Mouse (Mus musculus) left cerebral cortex, postnatal 36 days (tissue): Measurements from ENCODE around the gene Chn1. TPM values are rescaled to one million over a fixed set of nuclear protein-coding genes. Genes with fewer than 3 reads are reported as not detected.
A peak's percentile ranks its signal among the peaks of the same experiment; 100 is the strongest.

Experiments
- DNase-seq, 2 experiments: peaks; one replicate each; pipeline ENCODE4 v3.0.0; 2021 to 2022; ENCODE audit warnings: low spot score in 2 of 2, mixed read lengths in 1 of 2
- intact Hi-C: fragments of 180-260 bp; cut with DNase I; formaldehyde crosslinking; loops from one replicate; pipeline ENCODE4 v1.15.1; 2025
- total RNA-seq, 2 experiments: library from RNA; stranded (reverse); gene quantifications; 2 replicates each; pipeline ENCODE4 v1.2.3; 2021

The Chn1 gene
- total RNA-seq, 2 experiments from 2014 or later: 1,550 to 1,610 TPM

DNA sequence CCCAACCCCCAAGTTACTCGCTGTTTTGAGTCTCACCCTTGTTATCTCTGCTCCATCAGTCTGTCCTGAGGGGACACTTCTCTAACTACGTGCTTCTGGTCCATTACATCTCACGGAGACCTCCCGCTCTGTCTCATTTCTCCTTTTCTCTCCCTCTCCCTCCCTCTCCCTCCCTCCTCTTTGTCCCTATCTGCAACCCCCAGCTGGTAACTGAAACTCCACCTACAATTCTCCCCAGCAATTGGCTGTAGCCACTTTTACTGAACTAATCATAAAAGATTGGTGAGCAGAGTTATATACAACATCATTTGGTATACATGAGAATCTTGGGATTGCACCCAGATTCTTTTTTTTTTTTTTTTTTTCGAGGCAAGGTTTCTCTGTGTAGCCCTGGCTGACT, 16.1 kb downstream of the Chn1 start:
- intact Hi-C loops: no loop called here
- DNase-seq: no peak

DNA sequence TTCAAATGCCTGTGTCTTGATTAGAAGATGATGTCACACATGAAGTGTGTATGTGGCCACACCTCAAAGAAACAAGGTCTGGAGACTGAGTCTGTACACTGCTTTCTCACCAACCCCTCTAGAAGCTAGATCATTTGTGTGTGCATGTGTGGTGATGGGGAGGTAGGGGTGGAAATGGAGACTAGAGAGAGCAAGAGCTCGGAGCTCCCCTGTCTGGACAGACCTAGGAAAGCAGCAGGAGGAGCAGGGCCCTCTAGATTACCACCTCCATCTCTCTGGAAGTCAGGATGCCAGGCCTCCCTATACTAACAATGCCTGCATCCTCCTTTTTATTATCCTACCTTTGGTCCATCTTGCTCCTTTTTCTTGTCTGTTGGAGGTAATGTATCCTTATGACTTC, 27.8 kb downstream of the Chn1 start:
- intact Hi-C loops: loop anchor here (5.0 kb wide), 1 partner anchor 165 kb away; the partner anchor contains the start of gene Chrna1
- no peak for DNase-seq

DNA sequence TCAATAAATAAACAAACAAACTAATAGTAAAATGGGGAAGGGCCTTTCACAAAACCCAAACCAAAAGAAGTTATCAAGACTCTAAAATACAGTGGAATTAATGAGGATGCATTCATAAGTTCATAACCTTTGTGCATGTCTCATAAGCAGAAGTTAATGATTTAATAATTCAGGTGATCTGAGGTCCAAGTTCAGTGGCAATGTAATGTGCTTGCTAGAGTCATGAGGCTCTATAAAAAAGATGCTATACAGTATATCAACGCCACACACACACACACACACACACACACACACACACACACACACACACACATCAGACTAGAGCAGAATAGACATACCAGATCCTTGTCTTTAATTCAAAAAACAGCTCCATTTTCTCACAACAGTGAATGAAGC, 28.8 kb downstream of the Chn1 start:
- intact Hi-C loops: loop anchor here (5.0 kb wide), 1 partner anchor 164 kb away; the partner anchor contains the start of gene Chrna1
- no peak for DNase-seq

DNA sequence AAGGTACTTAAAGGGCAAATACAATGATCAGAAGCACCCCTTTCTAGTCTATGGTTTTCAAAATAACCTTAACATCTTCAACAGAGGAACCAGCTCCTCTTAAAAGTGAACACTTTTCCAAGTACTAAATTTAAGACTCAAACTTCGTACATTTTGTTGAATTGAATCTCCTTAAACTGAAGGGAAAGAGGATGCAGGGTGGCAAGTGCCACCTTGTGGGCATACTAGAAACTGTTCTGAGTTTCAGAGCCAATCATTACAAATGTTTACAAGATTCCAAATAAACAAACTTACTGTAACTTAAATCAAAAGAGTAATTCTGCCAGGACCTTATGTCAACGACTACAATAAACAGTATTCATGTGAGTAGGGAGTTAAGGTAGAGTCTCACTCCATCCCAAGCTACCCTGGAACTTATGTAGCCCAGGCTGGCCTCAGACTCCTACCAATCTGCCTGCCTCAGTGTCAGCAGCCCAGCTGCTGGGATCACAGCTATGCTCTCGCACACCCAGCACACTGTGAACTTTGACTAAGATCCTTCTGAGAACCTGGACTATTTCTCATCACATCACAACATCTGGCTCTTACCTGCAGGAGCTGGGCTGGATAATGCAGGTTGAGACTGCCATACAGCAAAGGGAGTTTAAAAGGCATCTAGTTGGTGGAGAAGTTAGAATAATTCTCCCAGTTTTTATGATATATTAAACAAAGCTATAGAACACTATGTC, 29.3 kb downstream of the Chn1 start:
- intact Hi-C loops: loop anchor here (5.0 kb wide), 1 partner anchor 164 kb away; the partner anchor contains the start of gene Chrna1

DNA sequence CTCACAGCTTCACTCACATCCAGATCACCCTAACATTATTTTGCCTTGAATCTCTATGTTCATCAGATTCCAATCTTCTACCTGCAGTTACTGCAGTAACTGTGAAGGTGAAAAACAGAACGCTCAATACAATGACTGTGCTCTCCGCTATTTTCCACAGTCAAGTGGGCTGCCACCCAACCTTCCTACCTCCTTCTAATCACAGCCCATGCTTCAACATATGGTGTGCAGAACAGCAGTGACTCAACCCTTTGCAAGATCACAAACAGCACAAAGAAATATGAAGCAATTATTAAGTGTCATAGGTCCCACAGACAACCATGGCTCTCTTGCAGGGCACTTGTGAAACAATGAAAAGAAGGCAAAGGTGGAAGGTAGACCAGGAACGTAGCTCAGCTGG, 33.9 kb downstream of the Chn1 start:
- intact Hi-C loops: loop anchor here (5.0 kb wide), 2 partner anchors 44 to 84 kb away; no protein-coding TSS in a partner anchor
- DNase-seq: peak in 1 of 2 experiments; percentile 28

More for the DNA sequence above, 29.3 kb downstream of the Chn1 start:
- DNase-seq: no peak

DNA sequence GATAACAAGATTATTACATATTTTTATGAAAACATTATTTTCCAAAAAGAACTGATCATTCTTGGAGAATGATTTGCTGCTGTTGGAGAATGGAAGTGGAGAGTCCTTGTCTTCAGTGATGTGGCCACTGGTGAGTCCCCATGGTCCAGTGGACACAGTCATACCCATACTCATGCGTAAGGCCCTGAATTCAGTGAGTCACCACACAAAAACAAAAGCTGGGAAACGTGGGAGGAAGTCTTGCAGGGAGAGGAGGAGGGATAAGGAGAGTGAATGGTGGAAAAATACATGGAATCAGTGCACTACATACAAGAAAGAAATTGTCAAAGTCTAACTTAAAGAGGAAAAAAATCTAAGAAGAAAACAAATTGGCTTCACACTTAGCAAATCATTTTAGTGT, 47.3 kb downstream of the Chn1 start:
- intact Hi-C loops: no loop called here
- DNase-seq: no peak

DNA sequence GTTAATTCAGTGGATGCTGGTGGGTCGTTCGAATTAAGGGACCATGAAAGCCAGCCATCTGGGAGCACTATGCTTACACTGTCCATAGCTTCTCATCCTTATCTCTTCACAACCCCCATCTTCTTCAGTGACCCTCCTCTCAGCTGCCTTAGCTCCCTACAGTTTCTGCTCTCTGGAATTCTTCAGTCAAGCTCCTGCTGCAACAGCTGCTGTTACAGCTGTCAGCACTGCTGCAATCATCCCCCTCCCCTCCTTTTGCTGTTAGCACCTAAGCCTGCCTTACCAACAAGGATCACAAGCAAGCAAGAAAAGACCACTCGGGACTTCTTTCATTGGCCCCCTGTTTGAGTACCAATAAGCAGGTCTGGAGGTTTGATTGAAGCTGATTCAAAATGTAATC, 50.2 kb downstream of the Chn1 start:
- intact Hi-C loops: no loop called here
- no peak for DNase-seq

DNA sequence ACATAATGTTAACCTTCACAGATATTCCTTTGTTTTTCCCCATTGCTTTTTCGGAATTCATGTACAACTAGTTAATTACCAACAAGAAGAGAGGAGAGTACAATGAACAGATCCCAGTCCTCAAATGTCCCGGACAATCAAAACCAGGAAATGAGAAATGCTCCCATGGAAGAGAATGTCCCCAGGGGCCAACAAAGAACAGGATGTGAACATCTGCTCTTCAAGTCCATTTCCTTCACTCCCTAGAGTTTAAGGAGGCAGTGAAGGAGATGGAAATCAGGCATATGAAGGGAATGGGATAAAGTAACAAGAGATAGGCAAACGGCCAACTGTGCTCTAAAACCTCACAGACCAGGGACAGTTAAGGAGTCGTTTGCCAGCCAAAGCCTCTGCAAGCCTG, 53.3 kb downstream of the Chn1 start:
- intact Hi-C loops: no loop called here

DNA sequence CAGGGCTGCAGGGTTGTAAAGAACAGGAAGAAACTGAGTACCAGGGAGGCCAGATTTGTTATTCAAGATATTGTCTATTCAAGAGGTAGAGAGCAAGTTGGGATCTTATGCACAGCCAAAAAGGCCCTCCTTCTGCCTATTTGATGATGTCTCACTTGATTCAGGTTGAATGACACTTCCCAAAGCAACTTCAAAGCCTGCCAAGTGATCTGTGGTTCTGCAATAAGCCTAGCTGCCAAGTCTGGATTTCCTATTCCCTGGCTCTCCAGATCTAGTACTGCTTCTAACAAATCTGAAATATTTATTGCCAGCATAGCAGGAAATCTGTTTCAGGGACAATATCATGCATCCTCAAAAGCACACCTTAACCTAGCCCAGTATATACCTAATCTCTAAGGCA, 62.7 kb downstream of the Chn1 start:
- intact Hi-C loops: no loop called here
- no peak for DNase-seq

More for the DNA sequence above, 53.3 kb downstream of the Chn1 start:
- no peak for DNase-seq

DNA sequence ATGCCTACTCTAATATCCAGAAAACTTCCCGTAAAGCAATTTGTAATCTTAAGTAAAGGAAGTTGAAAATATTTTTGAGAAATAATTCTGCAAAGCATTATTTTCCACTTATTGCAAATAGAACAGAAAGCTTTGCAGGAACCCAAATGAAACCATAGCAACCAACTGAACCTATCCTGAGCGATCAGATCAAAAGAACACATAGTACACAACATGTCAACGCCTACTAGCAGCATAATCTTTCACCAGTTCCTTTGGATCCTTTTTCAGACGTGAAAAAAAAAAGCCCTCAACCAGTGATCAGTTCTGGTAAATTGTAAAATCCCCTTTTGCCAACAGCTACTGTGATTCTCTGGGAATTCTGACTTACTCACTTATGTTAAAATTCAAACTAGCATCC, 82.1 kb downstream of the Chn1 start:
- intact Hi-C loops: loop anchor here (5.0 kb wide), 2 partner anchors 36 to 101 kb away; no protein-coding TSS in a partner anchor

DNA sequence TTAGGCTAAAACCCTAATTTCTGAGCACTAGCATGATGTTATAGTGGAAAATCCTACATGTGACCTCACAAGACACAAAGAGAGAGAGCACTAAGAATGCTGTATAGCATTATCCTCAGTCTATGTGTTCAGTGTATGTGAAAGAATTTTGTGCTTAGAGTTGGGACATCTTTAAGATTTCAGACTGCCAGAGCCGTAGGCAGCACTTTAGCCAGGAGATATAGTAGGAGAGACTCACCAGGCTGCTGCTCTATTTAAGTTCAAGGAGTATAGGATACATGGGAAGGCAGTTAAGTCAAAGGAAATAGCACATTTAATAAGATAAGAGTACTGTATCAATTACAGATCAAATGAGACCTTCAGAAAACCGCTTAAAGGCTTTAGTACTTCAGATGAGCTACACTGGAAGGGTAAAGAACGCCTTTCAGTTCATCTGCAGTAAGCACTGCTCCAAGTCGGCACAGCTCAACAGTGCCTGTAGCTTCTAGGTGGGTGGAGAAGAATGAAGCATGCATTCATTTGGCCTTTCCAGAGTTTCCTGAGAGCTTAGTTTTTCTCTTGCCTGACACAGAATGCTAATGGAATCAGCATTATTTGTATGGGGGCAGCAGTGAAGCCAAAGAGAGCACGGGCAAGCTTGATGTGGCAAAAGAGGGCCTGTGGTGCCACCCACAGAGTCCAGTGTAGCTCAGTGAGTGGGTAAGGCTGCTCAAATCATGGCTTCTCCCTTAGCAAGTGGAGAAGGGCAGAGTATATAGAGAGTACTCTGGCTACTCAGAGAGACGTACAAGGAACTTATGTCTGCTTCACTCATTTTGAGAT, 84.2 kb downstream of the Chn1 start:
- intact Hi-C loops: loop anchor here (5.0 kb wide), 2 partner anchors 34 to 99 kb away; no protein-coding TSS in a partner anchor
- no peak for DNase-seq

More for the DNA sequence above, 82.1 kb downstream of the Chn1 start:
- DNase-seq: no peak

DNA sequence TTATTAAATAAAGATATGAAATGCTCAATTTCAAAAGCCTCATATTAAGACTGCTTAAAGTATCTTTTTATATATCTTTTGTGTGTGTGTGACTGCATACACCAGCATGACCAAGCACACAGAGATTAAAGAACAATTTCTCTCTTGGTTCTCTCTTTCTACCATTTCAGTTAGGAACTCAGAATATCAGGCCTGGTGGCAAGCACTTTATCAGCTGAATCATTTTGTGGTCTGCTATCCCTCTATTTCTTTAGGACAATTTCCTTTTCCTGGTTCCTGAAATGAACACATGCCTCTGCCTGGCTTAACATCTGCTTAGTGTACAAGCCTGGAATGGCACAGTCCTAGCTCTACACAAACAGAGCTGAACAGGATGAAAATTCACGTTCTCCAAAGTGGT, 92.6 kb downstream of the Chn1 start:
- intact Hi-C loops: no loop called here
- DNase-seq: no peak

DNA sequence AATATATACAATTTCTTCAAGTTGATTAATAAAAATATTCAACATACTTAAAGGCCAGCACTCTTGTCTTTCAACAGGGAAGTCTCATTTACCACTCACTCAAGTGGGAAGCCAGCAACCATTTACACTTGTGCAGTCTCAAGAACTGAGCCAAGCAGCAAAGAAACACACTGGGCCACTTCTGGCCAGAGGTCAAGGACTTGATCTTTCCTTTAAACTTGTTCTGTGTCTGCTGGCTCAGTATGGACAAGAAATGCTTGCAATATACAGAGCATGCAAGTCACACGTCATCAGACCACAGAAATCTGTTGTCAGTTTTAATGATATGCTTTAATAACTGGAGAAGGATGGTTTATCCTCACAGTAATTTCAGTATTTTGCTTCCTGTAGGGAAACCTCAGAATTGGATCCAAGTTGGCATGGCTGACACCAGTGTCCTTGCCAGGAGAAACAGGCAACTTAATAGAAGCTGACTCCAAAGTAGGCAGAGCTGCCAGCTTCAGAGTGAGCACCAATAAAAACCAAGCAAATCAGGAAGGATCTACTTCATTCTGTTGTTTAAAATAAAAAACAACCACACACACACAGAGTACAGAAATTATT, 94.6 kb downstream of the Chn1 start:
- intact Hi-C loops: no loop called here
- no peak for DNase-seq

DNA sequence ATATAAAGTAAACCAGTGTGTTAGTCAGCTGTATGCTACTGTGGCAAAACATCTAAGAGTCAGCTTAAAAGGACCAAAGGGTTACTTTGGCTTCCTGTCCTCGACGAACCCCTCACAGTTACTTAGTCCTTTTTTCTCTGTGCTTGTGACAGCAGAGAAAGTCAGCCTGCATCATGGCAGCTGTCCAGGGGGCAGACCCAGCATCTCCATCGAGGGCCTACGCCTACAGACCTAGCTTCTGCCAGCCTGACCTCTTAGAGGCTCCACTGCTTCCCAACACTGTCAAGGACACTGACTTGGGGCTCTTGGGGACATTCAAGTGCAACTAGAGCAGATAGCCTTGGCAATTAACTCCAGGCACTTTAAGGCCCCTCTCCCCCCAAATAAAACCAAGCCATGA, 106.5 kb downstream of the Chn1 start:
- no peak for DNase-seq
- intact Hi-C loops: no loop called here

DNA sequence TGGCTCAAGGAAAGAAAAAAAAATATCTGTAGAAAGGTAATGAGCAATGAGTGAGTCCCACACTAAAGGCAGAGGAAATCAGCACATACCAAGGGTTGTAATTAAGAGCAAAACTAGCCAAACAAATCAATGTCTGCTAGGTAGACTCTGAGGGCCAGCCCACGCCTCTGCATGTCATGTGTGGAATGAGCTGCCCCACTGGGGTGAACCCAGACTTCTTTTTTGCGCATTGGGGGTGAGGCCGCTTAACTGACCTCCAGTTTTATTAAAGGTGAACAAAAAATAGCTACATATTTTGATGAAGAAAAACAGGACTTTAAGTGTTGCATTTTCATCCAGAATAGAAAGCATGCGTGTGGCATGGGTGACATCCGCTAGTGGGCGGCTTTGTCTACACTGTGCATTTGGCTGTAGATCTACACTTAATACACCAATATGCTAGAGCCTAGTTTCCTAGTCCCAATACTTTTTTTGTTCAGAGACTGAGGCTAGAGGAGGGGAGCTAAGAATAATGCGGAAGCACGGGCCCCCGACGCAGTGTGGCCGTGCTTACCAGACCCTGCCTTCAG, 114.5 kb downstream of the Chn1 start:
- no peak for DNase-seq
- intact Hi-C loops: no loop called here

DNA sequence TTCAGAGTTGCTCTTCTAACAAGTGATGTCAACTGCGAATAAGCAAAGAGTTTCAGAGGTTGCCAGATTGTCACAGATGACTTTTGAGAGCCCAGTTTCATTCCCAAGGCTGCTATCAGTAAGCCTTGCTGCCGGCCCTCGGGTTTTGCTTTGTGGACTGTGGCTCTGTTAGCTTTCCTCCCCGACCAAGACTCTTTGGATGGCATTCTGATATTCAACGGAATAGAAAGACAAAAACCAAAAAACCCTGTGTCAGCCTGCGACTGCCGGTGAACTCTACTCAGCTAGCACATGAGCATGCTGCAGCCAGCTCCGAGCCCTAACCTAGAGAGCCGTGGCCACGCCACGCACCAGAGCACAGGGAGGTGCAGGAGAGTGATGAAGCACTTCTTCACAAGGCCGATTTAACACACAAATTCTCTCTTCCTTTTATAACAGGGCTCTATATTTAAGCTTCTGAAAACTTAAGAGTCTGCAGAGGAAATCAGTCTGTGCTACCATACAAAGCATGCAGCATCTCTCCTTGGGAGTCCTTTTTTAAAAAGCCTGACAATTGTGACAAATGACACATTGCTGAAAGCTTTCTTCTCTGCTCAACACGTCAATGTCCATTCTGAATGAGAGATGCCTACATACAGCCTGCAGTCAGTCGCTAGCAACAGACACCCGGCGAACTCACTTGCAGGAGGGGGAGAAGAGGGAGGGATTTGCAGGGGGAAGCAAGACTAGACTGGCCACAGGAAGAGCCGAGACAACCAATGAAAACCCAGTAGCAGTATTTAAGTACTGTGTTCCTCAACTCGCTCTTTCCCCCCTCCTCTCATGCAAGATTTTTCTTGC, 115.2 kb downstream of the Chn1 start:
- intact Hi-C loops: loop anchor here (5.0 kb wide), 2 partner anchors 32 to 82 kb away; no protein-coding TSS in a partner anchor

DNA sequence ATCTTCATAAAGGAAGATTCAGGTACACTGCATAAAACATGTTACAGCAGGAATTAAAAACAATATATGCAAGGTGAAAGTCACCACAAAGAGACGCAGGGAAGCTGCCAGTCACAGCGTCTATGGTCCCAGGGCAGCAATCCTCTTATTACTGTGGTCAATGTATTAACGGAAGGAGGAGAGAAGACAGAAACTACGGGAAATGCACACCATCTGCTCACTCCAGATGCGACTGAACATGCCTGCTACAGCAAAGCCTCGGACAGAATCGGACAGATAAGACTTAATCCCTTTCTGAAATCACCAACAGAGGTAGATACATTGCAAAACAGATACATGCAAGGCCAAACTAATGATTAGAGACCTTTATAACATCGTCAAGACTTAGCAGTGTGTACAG, 116.1 kb downstream of the Chn1 start:
- DNase-seq: peak in 1 of 2 experiments; percentile 34
- intact Hi-C loops: loop anchor here (5.0 kb wide), 2 partner anchors 33 to 83 kb away; no protein-coding TSS in a partner anchor

More for the DNA sequence above, 115.2 kb downstream of the Chn1 start:
- peak; percentile 76 to 82 for DNase-seq

DNA sequence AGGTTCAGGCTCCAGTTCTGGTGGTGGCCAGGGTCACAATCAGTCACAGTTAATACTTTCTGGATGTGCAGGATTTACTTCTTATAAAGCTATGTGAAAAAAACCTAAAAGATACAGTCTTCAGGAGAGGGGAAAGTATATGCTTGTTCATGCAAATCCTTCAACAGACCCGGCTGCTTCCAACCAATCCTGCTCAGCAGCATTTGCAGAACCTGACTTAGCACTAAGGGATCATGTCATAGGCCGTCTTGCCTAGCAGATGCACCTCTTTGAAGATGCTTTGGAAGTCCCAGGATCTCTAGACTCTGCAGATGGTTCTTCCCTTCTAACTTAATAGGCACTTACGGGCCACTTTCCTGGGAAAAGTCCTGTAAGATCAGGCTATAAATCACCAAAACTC, 117.2 kb downstream of the Chn1 start:
- intact Hi-C loops: loop anchor here (1.0 to 5.0 kb wide), 3 partner anchors 34 to 84 kb away; no protein-coding TSS in a partner anchor

DNA sequence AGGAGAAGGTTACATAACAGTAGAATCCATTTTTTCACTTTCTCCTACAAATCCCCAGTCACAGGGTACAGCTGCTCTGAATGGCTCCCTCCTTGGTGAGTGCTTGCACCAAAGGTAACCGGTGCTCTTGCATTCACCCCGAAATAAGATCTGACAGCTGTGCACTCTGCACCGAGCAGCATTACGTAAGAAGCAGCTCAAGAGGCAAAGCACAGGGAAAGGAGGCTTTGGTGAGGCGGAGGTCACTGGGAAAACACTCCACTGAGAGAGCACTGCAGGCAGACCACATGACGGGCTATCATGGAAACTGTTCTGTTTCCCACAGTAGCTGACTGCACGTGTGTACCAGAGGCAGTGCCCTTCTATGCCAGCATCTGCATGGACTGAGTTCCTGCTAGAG, 118.0 kb downstream of the Chn1 start:
- DNase-seq: peak; percentile 77 to 80
- intact Hi-C loops: loop anchor here (5.0 kb wide), 2 partner anchors 35 to 85 kb away; no protein-coding TSS in a partner anchor

More for the DNA sequence above, 117.2 kb downstream of the Chn1 start:
- peak in 1 of 2 experiments; percentile 49 for DNase-seq
